Mouse (Mus musculus) bone marrow, adult 2 months (tissue): ENCODE measurements around the gene Degs2. TPM values are rescaled to one million over a fixed set of nuclear protein-coding genes. Genes with fewer than 3 reads are reported as not detected.

ENCODE experiments used
- H3K27ac ChIP-seq: fragments of 200-500 bp; 2 replicates; pipeline ENCODE4 v1.5.1; 2012; ENCODE audit warnings: low read depth, mild to moderate bottlenecking, control low read depth, inconsistent platforms, low read length; ENCODE audit not compliant: control insufficient read depth, poor library complexity, insufficient read depth
- H3K4me1 ChIP-seq: fragments of 200-500 bp; 2 replicates; pipeline ENCODE4 v1.6.1; 2011; ENCODE audit warnings: low read length; ENCODE audit not compliant: control insufficient read depth, insufficient read depth
- H3K4me3 ChIP-seq: fragments of 200-500 bp; replicated peaks from 2 replicates; pipeline ENCODE3; 2011; ENCODE audit warnings: mild to moderate bottlenecking, low read depth, low read length, control low read depth; ENCODE audit not compliant: control insufficient read depth
- CTCF ChIP-seq: fragments of 200-500 bp; IDR thresholded peaks from 2 replicates; pipeline ENCODE4 v1.5.1; 2011; ENCODE audit warnings: low read length, control low read depth; ENCODE audit not compliant: control insufficient read depth, insufficient read depth
- POLR2A ChIP-seq: fragments of 200-500 bp; IDR thresholded peaks from 2 replicates; pipeline ENCODE4 v1.6.1; 2011; ENCODE audit warnings: low read depth, mild to moderate bottlenecking, control low read depth, low read length, borderline replicate concordance; ENCODE audit not compliant: control insufficient read depth
- WGBS: fragments of 180-500 bp; shearing (Covaris S2); methylation state at CpG from one replicate; pipeline ENCODE4 v1.1.7; 2018; 5-methylcytosine and 5-hydroxymethylcytosine counted together
- polyA plus RNA-seq: library from polyadenylated mRNA; stranded (reverse); fragments of >200 nt; gene quantifications from 2 replicates; pipeline ENCODE4 v1.2.4, GENCODE M21; 2011; ENCODE audit warnings: low replicate concordance; ENCODE audit not compliant: missing spikeins, insufficient read depth, insufficient read length

Degs2 gene
- polyA plus RNA-seq, 1 experiment, result not detected

DNA sequence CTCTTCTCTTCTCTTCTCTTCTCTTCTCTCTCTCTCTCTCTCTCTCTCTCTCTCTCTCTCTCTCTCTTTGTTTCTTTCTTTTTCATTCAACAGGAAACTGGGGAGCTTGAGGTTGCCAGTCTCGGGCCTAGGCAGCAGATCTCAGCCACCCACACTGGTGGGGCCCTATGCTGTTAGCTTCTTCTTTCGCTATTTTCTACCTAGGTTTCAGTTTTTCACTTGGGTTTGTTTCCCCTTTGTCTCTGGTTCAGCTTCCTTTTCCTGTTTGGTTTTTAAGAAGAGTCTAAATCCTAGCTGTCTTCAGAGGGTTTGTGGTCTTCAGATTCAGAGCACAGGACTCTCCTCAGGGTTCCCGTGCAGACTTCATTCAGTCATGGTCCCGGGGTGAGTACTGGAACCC, 66.6 kb downstream of the Degs2 start:
- Histone ChIP-seq H3K27ac (peak overlapping the region; percentile 84), H3K4me1 (peaks cover 11% of the 10 kb centered on the region), H3K4me3 (peak overlapping the region; percentile 65)
- 11% methylated on average over 4 of the region's 4 CpGs for WGBS
- TF ChIP-seq CTCF (no peak), POLR2A (no peak)

DNA sequence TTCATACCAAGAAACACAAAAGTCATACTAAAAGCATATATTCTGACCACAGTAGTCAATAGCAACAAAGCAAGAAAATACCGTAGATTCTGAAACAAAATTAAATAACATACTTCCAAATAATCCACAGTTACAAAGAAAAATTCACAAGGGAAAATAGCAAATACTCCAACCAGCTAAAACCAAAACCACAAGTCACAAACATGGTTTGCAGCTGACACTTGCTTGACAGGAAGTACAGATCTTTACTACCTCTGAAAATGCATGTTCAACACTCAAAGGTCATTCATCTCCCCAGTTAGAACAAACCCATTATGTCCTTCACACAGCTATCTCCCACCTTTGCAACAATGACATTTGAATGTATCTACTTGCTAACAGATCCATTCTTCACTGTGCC, 68.1 kb downstream of the Degs2 start:
- Histone ChIP-seq H3K27ac (peak overlapping the region; percentile 50; the same call in 1 of the 2 replicates), H3K4me1 (peaks cover 11% of the 10 kb centered on the region), H3K4me3 (no peak overlapping the region)
- 33% methylated on average over 1 of the region's 1 CpGs for WGBS
- TF ChIP-seq POLR2A (no peak), CTCF (no peak)

DNA sequence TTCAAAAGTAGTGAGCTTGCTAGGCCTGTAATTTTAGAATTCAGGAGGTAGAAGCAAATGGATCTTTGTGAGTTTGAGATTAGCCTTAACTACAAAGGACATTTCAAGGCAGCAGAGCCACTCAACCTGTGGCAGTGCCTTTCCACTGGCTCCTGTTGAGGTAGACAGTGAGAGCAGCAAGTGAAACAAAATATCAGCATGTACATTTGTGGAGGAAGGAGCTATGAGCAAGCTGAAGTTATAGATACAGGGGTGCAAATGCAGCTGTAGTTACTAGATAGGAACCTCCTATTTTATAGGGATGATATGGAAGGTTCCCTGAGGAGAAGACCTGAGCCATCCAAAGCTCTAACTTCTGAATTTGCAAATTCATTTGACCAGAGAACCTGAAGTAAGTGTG, 69.6 kb downstream of the Degs2 start:
- Histone ChIP-seq H3K4me1 (peaks cover 10% of the 10 kb centered on the region), H3K4me3 (no peak overlapping the region), H3K27ac (no peak overlapping the region)
- TF ChIP-seq CTCF (no peak), POLR2A (no peak)

DNA sequence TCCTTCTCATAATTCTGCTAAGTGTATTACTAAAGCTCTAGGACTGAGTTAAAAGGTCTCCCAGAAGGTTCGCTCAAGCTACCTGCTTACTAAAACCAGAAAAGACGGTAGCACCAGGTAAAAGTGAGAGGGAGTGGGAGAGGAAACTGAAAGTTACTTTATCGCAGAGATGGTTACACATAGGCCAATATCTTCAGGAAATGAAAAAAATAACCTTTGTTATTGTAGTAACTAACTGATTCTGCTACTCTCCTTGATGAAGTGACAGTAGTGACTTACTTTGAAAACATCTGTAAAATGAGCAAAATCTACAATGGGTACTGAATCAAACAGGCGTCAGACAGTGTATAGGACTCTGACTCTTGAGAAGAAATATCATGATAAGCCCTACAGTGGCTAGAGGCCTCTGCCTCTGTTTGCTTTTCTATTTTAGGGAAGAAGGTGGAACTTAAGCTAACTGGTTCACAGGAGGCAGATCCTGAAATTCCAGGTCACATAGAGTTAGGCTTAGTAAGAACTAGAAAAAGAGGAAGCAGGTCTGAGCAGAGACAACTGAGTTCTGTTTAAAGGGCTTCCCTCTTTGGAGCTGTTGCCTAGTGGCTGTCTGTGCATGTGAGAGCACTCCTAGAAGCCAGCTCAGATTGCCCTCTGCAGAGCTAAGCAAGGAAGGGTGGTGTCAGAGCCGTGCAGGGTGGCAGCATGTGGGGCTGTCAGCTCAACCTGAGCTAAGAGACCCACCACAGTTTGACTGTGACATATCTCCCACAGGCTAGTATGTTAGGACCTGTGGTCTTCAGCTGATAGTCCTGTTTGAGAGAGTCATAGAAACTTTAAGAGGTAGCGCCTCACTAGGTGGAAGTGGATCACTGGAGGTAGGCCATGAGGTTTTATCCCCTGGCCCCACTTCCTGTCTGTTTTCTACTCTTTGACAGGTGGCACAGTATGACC, 71.1 kb downstream of the Degs2 start:
- no peak overlapping the region for H3K4me3 ChIP-seq
- WGBS, result 22% methylated on average over 6 of the region's 6 CpGs
- TF ChIP-seq CTCF (no peak), POLR2A (no peak)
- peak overlapping the region; percentile 77 for H3K27ac ChIP-seq
- H3K4me1 ChIP-seq, result peaks cover 9% of the 10 kb centered on the region

DNA sequence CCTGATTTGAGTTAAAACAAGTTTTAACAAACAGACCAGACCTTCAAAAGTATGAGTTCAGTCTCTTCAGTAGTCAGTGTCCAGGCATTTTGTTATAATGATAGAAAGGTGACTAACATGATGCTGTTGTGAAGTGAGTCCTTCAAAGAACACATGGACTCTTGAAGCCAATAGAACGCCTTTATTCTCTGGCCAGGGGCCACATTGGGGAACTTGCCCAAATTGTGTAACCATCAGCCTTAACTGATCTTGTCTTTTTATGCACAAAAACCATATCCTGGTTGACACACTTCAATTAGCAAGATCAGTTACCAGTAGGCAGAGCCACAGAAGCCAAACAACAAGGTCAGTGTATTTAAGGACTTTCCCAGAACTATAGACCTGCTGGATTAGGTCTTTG, 72.6 kb downstream of the Degs2 start:
- no peak overlapping the region for H3K27ac ChIP-seq
- WGBS, result 27% methylated on average over 1 of the region's 1 CpGs
- H3K4me3 ChIP-seq, result no peak overlapping the region
- TF ChIP-seq CTCF, result no peak
- TF ChIP-seq POLR2A, result no peak
- H3K4me1 ChIP-seq, result peaks cover 5% of the 10 kb centered on the region

Other genes with a start within 250 kb of the Degs2 start
- 45.6 and 80.6 TPM in 2 replicates for gene Evl, start 147.6 kb downstream of the Degs2 start, polyA plus RNA-seq
- gene Yy1, start 90.7 kb upstream of the Degs2 start, polyA plus RNA-seq, result 16.3 and 35.4 TPM in 2 replicates
- gene Slc25a29, start 133.6 kb upstream of the Degs2 start, polyA plus RNA-seq, result 1.1 and 2.5 TPM in 2 replicates
- gene Slc25a47, start 133.7 kb upstream of the Degs2 start, polyA plus RNA-seq, result 2.7 and 7.1 TPM in 2 replicates
- 3.5 and 3.7 TPM in 2 replicates for gene Wdr25, start 191.3 kb upstream of the Degs2 start, polyA plus RNA-seq
- gene Wars, start 191.9 kb upstream of the Degs2 start, polyA plus RNA-seq, result 7.9 and 14.6 TPM in 2 replicates